Mouse (Mus musculus) left cerebral cortex, adult 18-20 months (tissue): ENCODE measurements around the gene Gm20716. TPM values are rescaled to one million over a fixed set of nuclear protein-coding genes. Genes with fewer than 3 reads are reported as not detected.
A peak's percentile ranks its signal among the peaks of the same experiment; 100 is the strongest.

Source experiments
- DNase-seq, 2 experiments: peaks; one replicate each; pipeline ENCODE4 v3.0.0; 2021 to 2022; ENCODE audit warnings: low spot score in 2 of 2, mixed read lengths in 1 of 2
- total RNA-seq, 2 experiments: library from RNA; stranded (reverse); gene quantifications; 2 replicates each; pipeline ENCODE4 v1.2.3; 2021

Gm20716 gene
- total RNA-seq, 2 experiments from 2014 or later, result 36.4 to 37.0 TPM

GRCm38 (mm10) chr2:168229116-168230025 is 793 bp downstream of the Gm20716 start:
- peak; percentile 42 to 46 for DNase-seq

- no peak for DNase-seq
Measured at GRCm38 (mm10) chr2:168223326-168223725, 6.8 kb downstream of the Gm20716 start.

- no peak for DNase-seq
Measured at GRCm38 (mm10) chr2:168213788-168214397, 16.3 kb downstream of the Gm20716 start.

GRCm38 (mm10) chr2:168207883-168208282 is 22.3 kb downstream of the Gm20716 start:
- no peak for DNase-seq

GRCm38 (mm10) chr2:168206725-168207644 is 23.2 kb downstream of the Gm20716 start, which contains the start of gene Adnp:
Gene Adnp, minus strand, starts transcription at chr2:168207112.
- peak; percentile 92 to 93 for DNase-seq

GRCm38 (mm10) chr2:168205681-168206631 is 24.2 kb downstream of the Gm20716 start:
- peak; percentile 14 to 29 for DNase-seq

- DNase-seq, result peak; percentile 91 to 92
Measured at GRCm38 (mm10) chr2:168205265-168205664, 24.9 kb downstream of the Gm20716 start.

GRCm38 (mm10) chr2:168204476-168204999 is 25.6 kb downstream of the Gm20716 start:
- DNase-seq, result no peak

GRCm38 (mm10) chr2:168200014-168200691 is 30.0 kb downstream of the Gm20716 start:
- DNase-seq, result no peak

GRCm38 (mm10) chr2:168199476-168199875 is 30.7 kb downstream of the Gm20716 start:
- DNase-seq, result no peak

GRCm38 (mm10) chr2:168198421-168198820 is 31.7 kb downstream of the Gm20716 start:
- no peak for DNase-seq

- DNase-seq, result no peak
Measured at GRCm38 (mm10) chr2:168195721-168196120, 34.4 kb downstream of the Gm20716 start.

- DNase-seq, result no peak
Measured at GRCm38 (mm10) chr2:168193685-168194084, 36.5 kb downstream of the Gm20716 start.

GRCm38 (mm10) chr2:168191856-168192255 is 38.3 kb downstream of the Gm20716 start:
- no peak for DNase-seq

- no peak for DNase-seq
Measured at GRCm38 (mm10) chr2:168175946-168176345, 54.2 kb downstream of the Gm20716 start.

- DNase-seq, result no peak
Measured at GRCm38 (mm10) chr2:168170167-168170685, 59.9 kb downstream of the Gm20716 start.

- DNase-seq, result no peak
Measured at GRCm38 (mm10) chr2:168169800-168170113, 60.4 kb downstream of the Gm20716 start.

- no peak for DNase-seq
Measured at GRCm38 (mm10) chr2:168168892-168169799, 61.0 kb downstream of the Gm20716 start.
